Mouse (Mus musculus) left cerebral cortex, adult 11 months (tissue): ENCODE results near the gene Gramd1b.

ENCODE experiments used
- DNase-seq: peaks from one replicate; pipeline ENCODE4 v3.0.0; 2022; ENCODE audit warnings: low spot score

Gramd1b gene

DNA sequence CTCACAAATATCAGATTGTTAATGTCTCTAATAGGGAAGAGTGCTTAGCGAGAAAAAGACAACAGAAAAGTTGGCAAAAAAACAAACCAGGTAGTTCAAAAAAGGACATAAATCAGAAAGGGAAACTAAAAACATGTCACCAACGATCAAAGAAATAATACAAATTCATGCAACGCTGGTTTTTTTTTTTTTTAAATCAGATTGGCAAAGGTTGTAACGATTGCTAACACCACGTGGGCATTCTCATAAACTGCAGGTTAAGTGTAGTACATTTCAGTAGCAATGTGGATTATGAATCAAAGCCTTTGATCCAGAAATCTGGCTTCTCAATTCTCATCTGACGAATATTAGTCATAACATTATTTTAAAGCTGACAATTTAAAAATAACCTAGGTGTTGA is 169.2 kb downstream of the Gramd1b start:
- no peak for DNase-seq

DNA sequence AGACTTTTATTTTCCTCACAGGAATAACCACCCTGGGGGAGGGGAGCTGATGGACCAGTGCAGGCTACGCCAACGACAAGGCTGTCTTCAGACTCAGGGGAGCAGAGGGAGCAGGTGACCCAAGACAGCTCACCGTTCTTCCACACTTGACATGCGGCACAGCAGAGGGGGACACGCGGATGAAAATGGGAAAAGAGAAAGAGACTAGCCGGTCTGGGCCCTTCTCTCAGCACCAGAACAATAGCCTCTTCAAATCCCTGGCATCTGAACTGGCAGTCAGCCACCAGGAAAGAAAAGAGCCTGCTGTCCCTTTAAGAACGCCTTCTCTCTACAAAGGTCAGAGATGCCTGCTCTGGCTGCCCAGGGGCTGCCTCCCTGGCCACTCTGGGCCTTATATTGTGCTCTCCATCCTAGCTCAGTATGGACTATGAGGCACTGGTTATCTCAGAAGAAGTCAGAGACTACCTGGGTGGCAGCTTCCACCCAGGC is 172.7 kb downstream of the Gramd1b start:
- DNase-seq: no peak

DNA sequence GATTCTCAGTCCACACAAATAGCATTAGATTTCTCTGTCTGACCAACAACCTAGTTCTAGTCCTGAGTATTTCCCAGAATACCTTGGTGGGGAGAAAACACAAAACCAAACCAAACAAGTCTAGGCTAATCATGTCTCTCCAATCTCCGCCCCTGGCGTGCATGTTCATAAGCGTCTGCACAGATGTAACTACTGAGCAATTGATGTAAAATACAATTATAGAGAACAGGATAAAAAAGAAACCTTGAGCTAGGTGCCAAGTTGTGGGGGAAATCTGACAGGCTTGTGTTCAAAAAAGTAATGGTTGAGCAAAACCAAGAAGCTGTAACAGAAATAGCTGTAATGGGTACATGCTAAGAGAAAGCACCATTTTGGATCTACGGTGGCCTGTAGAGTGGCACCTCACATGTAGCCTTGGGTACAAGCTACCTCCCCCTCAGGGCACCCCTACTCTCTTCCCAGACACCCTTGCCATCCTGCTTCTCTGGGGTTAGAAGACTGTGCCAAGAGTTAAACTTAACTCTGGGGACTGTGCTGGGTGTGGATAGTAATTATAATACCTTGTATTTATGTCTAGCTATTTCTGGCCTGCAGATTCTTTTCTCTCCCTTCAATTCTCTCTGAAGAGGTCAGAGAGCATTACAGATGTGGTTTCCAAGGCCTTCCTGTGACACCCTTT is 174.3 kb downstream of the Gramd1b start:
- DNase-seq: no peak

DNA sequence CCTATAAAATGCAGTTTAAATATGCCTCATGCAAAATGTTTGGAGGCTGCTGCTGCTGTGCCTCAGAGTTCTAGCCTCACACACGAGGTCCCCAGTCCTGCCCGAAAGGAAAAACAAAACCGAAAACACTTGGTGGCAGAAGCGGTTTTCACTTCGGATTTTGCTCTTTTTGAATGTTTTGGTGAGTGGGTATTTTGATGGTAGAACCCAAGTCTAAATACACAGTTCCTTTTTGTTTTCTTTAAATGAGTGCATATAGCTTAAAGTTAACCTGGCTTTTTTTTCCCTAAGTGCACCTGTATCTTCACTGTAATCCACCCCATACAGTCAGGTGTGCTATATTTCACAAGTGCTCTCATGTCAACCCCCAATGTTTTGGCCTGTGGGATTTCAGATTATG is 174.8 kb downstream of the Gramd1b start:
- no peak for DNase-seq

DNA sequence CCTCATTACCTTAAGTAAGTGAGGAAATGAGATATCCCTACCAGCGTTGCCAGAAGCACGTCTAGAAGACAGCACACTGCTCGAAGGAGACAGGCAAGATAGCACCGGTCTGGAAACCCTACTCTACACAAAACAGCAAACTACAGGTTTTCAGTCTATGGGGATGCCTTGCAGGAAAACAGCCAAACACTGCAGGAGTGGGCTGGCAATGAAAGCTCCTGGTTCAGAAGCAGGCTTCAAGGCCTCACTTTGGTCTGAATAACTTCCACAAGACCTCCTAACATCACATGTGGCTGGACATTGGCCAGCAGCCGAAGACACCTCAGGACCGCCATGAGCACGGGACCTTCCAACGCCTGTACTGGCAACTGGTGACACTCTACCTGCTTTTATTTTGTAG is 175.8 kb downstream of the Gramd1b start:
- DNase-seq: no peak

DNA sequence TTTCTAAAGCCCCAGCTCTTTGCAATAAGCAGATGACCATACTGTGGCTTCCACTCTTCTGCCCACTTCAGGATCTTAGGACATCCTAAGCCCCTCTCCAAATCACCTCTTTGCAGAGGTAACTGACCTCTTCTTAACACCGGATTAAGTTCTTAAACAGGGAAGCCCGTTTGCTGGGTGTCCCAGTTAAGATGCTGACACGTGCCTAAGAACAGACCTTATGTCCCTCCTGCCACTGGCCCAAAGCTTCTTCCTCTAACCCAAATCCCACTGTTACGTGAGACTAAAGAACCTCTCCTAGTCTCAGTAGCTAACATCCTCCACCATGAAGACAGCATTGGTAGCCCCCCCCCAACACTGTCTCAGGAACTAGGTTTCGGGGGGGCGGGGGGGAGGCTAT is 177.6 kb downstream of the Gramd1b start:
- DNase-seq: no peak

DNA sequence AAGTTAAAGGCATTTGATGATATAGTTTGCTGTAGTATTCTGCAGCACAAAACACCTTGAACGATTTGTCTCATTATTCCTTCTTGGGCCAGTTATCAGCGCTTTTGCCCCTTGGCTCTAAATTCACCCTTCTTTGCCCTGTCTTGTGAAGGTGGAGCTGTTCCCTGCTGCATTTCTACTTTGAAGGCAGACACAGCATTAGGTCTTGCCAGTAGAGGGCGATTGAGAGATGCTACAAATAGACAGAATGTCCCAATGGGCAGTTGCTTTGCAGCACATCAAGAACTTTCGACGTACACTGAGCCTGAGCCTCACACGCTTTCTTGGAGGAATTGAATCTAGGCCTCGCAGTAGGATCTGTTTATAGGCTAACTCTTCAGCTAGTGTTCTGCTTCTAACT is 180.5 kb downstream of the Gramd1b start:
- peak; percentile 77 for DNase-seq

DNA sequence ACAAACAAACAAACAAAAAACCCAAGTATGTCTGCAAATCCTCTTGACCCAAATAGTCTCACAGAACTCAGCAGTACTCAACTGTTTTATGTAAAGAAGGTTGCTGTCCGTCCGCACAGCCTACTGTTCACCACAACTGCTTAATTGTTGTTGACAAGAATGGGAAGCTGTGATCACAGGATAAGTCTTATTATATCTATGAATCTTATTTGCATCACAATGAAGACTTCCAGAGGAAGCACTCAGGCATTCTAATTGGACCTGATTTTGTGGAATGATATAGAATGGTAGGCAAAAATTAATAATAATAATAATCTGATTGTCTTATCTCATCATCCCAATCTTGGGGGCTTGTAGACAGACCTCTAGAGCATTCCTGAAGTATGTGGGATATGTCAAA is 181.1 kb downstream of the Gramd1b start:
- DNase-seq: no peak

DNA sequence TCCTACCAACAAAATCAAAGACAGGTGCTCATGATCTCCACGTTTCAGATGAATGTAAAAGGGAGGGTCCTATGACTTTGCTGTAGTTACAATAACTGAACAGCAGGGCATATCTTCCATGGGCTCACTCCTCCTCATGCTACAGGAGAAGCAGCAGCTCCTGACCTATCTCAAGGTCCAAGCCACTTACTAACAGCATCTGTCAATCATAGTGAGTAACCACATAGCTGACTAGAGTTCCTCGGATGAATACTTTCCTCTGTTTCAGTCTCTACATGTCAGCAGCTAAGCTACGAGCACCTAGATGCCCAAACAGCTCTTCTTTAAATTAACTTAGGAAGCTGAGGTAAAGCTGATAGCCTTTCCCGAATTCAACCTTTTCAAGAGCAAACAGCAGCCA is 181.6 kb downstream of the Gramd1b start:
- no peak for DNase-seq

DNA sequence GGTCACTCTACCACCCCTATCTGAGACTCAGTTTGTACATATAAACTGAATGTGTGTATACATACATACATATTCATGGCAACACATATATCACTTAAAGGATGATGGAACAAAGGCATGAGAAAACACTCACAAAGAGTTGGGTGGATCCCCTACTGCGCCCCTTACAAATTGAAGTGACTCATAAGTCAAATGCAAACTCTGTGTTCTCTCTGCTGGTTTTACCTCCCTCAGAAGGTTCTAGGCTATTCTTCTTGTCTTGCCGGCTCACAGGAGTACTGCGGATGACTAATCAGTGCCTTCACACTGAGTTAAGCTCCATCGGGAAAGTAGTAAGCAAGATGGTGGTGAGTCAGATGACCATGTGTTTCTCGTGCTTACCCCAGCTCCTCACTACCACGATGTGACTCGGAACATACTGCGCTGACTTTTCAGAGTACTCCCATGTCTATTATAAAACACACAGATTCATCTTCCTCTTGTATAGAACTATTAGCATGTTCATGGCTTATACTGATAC is 182.4 kb downstream of the Gramd1b start:
- no peak for DNase-seq

DNA sequence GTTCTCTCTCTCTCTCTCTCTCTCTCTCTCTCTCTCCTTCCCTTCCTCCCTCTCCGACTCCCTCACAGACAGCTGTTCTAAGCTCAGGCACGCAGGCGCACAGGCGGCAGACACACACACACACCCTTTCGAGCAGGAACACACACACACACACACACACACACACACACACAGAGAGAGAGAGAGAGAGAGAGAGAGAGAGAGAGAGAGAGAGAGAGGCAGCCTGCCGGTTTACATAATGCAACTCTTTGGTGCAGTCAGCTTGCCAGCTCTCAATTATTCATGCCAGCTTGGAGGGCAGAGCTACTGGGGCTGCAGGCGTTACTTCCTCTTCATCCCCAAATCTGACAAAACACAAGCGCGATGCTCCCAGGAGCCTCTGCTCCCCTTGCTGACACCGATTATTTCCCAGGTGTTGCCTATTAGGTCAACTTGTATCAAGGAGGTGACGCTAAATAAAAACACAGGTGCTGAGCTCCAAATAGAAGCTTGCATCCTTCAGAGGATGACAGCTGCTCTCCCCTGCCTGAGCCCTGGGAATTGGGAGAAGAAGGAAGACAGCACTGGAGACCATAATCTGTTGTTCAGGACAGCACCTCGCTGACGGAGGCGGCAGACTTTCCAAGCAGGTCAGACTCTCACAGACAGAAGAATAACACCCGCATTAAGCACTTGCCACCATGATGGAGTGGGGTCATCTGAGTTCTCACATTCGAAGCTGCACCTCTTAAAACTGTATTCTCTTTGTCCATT is 184.8 kb downstream of the Gramd1b start:
- no peak for DNase-seq

DNA sequence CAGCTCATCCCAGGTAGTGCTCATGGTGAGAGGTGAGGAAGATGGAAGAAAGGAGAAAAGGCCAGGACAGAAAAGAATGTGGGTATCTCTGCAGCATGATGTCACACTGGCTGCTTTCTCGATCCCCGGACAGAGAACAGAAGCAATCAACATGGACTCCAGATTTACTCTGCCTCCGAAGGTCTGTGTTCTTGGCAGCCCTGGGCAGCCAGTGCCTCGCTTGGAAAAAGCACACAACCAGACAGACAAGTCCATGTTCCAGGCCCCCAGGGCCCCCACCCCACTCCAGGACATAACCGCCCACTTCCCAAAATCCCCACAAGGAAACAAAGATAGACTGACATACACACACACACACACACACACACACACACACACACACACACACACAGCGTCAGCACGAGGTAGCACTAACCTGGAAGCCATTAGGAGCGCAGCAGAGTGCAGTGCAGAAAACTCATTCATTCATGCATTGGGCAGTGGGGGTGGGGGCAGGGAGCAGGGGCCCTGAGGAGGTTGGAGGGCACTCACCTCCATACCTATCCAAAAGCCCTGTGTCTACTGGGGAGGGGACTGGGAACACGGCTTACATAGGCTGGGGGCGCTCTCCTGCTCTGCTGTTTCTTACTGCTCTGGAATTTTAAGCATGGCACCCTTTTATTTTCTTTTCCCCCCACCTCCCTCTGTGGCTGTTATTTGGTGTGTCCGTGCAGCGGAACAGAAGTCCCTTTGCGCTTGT is 185.5 kb downstream of the Gramd1b start:
- DNase-seq: no peak

DNA sequence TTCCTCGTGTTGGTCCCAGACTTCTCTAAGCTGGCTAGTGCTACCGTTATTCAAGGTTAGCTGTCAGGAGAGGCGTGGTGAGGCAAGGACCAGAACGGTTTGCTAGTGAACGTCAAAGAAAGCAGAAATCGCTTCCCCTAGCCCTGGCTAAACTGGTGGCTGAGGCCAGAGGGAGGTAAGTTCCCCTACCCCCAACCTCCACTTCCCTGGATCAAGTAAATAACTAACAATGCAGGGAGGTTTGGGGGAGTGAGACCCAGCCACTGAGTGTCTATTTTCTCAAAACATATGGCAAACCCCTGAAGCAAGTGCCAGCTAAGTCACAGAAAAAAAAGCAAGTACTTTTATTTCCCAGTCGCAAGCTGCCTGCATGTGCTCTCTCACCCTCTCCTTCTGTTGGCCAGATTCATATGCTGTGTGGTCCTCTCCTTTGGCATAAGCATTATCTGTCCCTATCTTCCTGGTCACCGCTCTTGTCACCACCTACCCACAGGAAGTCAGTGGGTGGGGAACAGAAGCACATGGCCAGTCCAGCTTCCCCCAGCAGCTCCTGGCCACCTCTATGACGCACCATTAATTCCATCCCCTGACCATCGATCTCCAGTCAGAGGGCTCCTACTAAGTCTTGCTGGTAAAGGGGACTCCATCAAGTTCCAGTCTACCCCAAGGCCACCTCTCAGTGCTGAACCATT is 186.2 kb downstream of the Gramd1b start:
- no peak for DNase-seq

DNA sequence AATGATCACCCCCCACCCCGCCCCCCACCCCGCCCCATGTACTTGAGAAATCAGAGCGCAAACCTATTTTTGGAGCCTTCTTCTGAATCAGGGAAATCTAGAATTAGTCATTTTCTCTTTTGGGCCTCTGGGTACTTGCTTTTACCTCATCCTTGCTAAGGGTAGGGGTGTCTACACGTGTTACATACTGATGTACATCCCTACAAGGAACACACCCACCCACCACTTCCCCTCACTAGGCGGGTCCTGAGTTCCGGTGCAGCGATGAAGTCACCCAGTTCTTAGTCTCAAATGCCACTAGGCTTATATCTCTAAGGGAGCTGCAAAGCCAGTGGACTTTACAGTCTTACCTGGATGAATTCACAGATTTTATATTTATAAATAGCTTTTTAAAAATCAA is 187.4 kb downstream of the Gramd1b start:
- peak; percentile 76 for DNase-seq

DNA sequence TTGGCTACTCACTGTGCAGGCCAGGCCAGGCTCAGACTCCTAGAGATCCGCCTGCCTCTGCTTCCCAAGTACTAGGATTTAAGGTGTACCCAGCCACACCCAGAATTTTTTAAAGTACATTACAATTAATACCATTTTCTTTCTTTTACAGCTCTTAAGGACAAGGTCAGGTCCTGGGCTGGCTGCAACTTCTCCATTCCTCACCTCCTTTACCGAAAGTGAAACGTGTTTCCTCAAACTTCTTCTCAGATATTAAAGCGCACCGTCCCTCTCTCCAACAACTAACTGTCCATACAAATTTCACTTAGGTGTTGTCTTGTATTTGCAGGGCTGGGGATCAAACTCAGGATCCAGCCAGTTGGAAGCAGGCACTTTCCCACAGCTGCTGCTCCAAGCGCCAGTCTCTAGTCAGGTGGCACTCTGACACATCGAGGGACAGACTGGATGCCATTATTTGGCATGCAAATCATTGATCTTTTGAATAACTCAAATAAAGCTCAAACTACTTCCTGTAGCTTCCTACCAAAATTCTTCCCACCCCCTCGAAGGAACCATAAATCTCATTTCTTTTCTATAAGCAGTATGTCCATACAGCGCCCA is 188.0 kb downstream of the Gramd1b start:
- no peak for DNase-seq

DNA sequence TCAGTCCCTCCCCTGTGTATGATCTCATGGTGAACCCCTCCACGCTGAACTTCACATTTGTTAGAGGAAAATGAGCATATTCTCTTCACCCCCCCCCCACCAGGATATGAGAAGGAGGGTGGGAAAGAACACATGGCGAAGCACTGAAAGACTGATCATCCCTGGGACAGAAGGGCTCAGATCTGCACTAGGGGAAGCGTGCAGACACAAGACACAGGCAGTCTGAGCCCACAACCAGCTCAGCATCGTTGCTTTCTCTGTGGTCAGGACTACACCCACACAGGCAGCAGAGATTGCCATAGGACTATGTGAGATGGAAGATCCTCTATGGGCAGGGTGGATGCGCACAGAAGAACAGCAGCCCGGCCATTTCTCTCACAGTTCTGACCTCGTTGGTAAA is 189.1 kb downstream of the Gramd1b start:
- no peak for DNase-seq

DNA sequence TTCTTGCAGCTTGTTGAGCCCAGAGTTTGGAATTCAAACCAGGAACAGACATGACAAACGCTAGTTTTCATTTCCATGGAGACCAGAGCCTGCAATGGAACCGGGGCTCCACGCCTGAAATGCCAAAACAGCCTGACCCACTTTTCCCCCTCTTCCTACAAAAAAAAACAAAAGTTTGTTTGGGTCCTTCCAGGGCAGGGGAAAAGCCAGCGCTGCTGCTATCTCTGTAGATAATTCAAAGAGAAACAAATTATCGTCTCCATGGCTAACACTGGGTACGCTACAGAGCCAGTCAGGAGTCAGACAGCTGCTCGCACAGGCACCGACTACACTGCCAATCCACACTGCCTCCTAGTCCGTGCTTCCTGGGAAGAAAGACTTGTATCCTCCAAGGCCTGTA is 191.6 kb downstream of the Gramd1b start:
- no peak for DNase-seq

DNA sequence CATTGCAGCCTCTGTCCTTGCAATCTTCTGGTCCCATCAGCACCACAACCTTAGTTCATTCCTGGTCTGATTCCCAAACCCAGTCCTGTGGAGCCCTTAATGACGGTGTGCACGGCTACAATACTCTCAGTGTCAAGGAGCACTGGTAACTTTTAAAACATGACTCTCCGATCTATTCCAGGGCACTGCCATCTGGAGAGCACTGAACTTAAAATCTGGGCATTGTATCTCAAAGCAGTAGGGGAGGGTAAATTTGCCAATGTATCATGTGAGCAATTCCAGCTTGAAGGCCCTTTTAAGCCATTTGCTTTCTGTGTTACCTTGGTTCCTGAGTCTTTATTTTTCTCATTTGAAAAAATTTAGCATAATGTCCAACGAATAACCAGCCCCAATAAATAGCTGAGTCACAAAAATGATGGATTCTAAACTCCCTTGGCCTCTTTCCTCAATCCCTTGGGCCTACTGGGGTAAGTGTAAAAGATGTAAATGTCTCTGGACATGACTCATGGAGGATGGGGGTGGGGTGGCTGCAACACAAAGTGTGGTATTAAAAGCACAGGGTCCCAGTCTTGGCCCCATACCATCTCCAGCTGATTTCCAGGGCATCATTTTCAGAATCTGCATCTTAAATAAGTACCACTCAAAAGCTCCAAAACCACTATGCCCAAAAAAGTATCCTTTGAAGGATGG is 193.9 kb downstream of the Gramd1b start:
- DNase-seq: no peak

DNA sequence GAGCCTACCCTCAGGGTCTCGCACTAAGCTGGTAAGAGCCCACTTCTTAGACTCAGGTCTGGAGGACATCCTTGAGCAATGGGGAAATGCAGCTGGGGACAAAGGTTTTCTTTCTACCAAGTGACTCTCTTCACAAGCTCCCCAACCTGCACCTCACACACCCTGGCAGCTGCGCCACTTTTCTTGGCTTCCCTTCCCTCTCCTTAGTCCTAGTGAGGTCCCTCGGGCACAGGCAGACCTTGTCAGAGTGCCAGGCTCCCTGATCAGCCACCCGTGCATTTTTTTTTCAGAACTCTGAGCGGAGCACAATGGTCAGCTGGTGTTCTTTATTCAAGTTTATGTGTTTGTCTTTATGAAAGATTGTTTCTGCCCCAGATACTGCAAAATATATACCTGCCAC is 194.5 kb downstream of the Gramd1b start:
- no peak for DNase-seq

DNA sequence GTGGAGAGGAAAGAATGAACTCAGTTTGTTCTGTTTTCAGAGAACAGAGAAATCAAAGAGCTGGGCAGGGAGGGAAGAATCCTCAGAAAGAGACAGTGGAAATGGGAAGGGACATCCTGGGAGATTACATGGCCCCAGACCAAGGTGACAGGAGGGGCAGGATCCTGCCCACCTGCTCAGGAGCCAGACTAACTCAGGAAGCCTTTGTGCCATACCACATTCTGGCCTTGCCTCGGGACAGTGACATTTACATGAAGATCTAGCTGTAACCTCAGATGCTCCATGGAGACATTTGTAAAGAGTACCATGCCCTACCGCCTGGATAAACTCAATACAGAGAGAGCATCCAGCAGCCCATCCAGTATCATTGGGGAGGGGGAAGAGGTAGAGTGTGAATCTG is 196.6 kb downstream of the Gramd1b start:
- no peak for DNase-seq
